Mouse (Mus musculus): Measurements from ENCODE around the gene Vps72.

DNA sequence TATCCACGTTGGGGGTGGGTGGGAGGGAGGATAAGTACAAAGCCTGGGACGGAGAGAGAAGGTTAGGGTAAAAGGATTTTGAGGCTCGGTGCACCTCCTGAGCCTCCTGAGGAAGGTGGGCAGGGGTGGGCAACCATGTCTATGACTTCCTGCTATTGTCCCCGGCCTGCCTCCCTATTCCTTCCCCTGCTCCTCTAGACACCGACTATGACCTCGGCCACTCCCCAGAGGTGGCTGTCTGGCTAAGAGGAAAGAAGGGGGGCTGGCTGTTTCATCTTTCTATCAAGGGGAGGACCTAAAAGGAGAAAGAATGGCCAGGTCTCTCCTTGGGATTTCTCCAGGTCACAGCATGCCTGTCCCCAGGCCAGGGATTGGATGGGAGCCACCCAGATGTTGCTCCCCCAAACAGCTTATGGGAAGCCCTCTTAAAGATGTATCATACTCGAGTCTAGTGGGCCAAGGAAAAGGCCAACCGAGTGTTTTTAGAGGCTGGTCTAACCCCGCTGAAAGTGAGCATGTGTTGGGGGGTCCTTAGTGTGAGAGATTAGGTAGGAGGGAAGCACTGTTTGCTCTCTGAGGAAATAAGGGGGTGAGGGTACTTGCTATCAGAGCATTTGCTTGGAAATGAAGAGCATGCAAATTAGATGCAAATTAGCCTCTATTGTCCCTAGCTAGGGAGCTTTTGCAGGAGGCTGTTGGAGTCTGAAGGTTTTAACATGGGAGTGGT lies 51.0 kb downstream of the Vps72 start:
- TF ChIP-seq CTCF (IDR thresholded peaks at IDR 0.05; ENCODE audit: low read depth, low read length): no peak
- TF ChIP-seq POLR2A (IDR thresholded peaks at IDR 0.05; ENCODE audit: insufficient read depth, low read length): no peak
- no peak for TF ChIP-seq EP300 (IDR thresholded peaks at IDR 0.05; ENCODE audit: insufficient read depth, low read depth, low read length)

Data from ES-Bruce4 (cell line).